Mouse (Mus musculus) liver, embryonic 14.5 days (tissue): ENCODE results near the gene Tmem106c.

Source experiments
- CTCF ChIP-seq: IDR thresholded peaks from 2 replicates; pipeline ENCODE4 v1.5.1; 2016; ENCODE audit warnings: antibody characterized with exemption, low read depth, control low read depth
- EP300 ChIP-seq: IDR thresholded peaks from 2 replicates; pipeline ENCODE4 v1.6.1; 2016; ENCODE audit warnings: antibody characterized with exemption, low read depth

GRCm38 (mm10) chr15:97929259-97929824 is 34.7 kb upstream of the Tmem106c start:
- TF ChIP-seq CTCF (no peak), EP300 (no peak)
